In genomic region chr17:31834320-31835065, GRCm38 (mm10) we compare ENCODE assay signal across 8 mouse cellular contexts. TPM values are rescaled to one million over a fixed set of nuclear protein-coding genes. Genes with fewer than 3 reads are reported as not detected.
DNase-seq lines count a peak whose midpoint lies in the region; ATAC-seq and TF ChIP-seq lines count a peak whose summit lies in the region.

No protein-coding gene starts in this region.

- H3K9ac ChIP-seq in heart, embryonic 16.5 days (ENCODE audit: low read length): peak overlapping the region; percentile 8
- no peak overlapping the region for H3K9ac ChIP-seq in liver, embryonic 15.5 days
- H3K9ac ChIP-seq in stomach, postnatal 0 days (ENCODE audit: low read length): no peak overlapping the region
- no peak overlapping the region for H3K9ac ChIP-seq in forebrain, embryonic 11.5 days (ENCODE audit: low read length)

- H3K4me1 ChIP-seq in heart, embryonic 16.5 days (ENCODE audit: control insufficient read depth, insufficient read depth, low read length): peaks cover 46% of the 10 kb centered on the region
- peaks cover 22% of the 10 kb centered on the region for H3K4me1 ChIP-seq in liver, embryonic 15.5 days (replicated peaks)
- H3K4me1 ChIP-seq in stomach, postnatal 0 days (replicated peaks; ENCODE audit: control insufficient read depth, insufficient read depth): peaks cover 11% of the 10 kb centered on the region
- H3K4me1 ChIP-seq in forebrain, embryonic 11.5 days (replicated peaks; ENCODE audit: control insufficient read depth, insufficient read depth, low read length): no peaks in the 10 kb centered on the region

- peaks cover 6% of the 10 kb centered on the region; the same call in 1 of the 2 replicates for H3K9me3 ChIP-seq in heart, embryonic 16.5 days (replicated peaks; ENCODE audit: control insufficient read depth, low read length)
- H3K9me3 ChIP-seq in liver, embryonic 15.5 days (replicated peaks): no peaks in the 10 kb centered on the region
- H3K9me3 ChIP-seq in stomach, postnatal 0 days (ENCODE audit: control insufficient read depth, low read length): no peaks in the 10 kb centered on the region
- H3K9me3 ChIP-seq in forebrain, embryonic 11.5 days (ENCODE audit: control insufficient read depth, low read length): no peaks in the 10 kb centered on the region

- no peaks in the 10 kb centered on the region for H3K36me3 ChIP-seq in heart, embryonic 16.5 days (ENCODE audit: control insufficient read depth, insufficient read depth)
- no peaks in the 10 kb centered on the region for H3K36me3 ChIP-seq in liver, embryonic 15.5 days (replicated peaks)
- H3K36me3 ChIP-seq in stomach, postnatal 0 days (ENCODE audit: control insufficient read depth, insufficient read depth, low read length): no peaks in the 10 kb centered on the region
- no peaks in the 10 kb centered on the region for H3K36me3 ChIP-seq in forebrain, embryonic 11.5 days (ENCODE audit: control insufficient read depth, insufficient read depth, low read length)

- TF ChIP-seq EP300 in stomach, postnatal 0 days (optimal IDR thresholded peaks at IDR 0.05): no peak

- peak; percentile 80 for DNase-seq in 3T3-L1 (ENCODE audit: low read depth, low spot score)
- DNase-seq in adipocyte (ENCODE audit: low spot score): peak; percentile 92
- peak; percentile 75 for DNase-seq in stomach, postnatal 0 days (ENCODE audit: low spot score)
- no peak for DNase-seq in left cerebral cortex, postnatal 36 days (ENCODE audit: low spot score in 2 of 2)
- DNase-seq in embryo, embryonic 11 days: no peak
- no peak for DNase-seq in forebrain, embryonic 11.5 days (ENCODE audit: low spot score)

- TF ChIP-seq CTCF in stomach, postnatal 0 days (IDR thresholded peaks at IDR 0.05; ENCODE audit: low read depth): no peak

- ATAC-seq in heart, embryonic 16.5 days (replicated peaks; ENCODE audit: extremely low read depth, insufficient read depth, low FRiP score): peak; percentile 45; the same call in 1 of the 2 replicates
- ATAC-seq in liver, embryonic 15.5 days (ENCODE audit: insufficient read depth): no peak
- peak; percentile 88 for ATAC-seq in stomach, postnatal 0 days (ENCODE audit: low FRiP score, low TSS enrichment)
- ATAC-seq in forebrain, embryonic 11.5 days (replicated peaks; ENCODE audit: low FRiP score): no peak

- H3K27ac ChIP-seq in heart, embryonic 16.5 days (ENCODE audit: low read length): peak overlapping the region; percentile 78
- H3K27ac ChIP-seq in liver, embryonic 15.5 days (replicated peaks): peak overlapping the region; percentile 69
- H3K27ac ChIP-seq in stomach, postnatal 0 days (replicated peaks): peak overlapping the region; percentile 94
- H3K27ac ChIP-seq in forebrain, embryonic 11.5 days (ENCODE audit: low read depth, low read length): no peak overlapping the region

- H3K4me2 ChIP-seq in heart, embryonic 16.5 days (ENCODE audit: low read depth, low read length): no peak overlapping the region
- no peak overlapping the region for H3K4me2 ChIP-seq in liver, embryonic 15.5 days
- H3K4me2 ChIP-seq in stomach, postnatal 0 days (replicated peaks; ENCODE audit: low read depth): no peak overlapping the region
- H3K4me2 ChIP-seq in forebrain, embryonic 11.5 days (ENCODE audit: low read depth, low read length, severe bottlenecking): no peak overlapping the region

- no peak overlapping the region for H3K4me3 ChIP-seq in heart, embryonic 16.5 days (ENCODE audit: low read length)
- no peak overlapping the region for H3K4me3 ChIP-seq in liver, embryonic 15.5 days (replicated peaks)
- H3K4me3 ChIP-seq in stomach, postnatal 0 days (ENCODE audit: low read depth, low read length): no peak overlapping the region
- H3K4me3 ChIP-seq in forebrain, embryonic 11.5 days (ENCODE audit: low read depth, low read length): no peak overlapping the region

- no peaks in the 10 kb centered on the region for H3K27me3 ChIP-seq in heart, embryonic 16.5 days (ENCODE audit: control insufficient read depth, insufficient read depth, low read length)
- H3K27me3 ChIP-seq in liver, embryonic 15.5 days: no peaks in the 10 kb centered on the region
- no peaks in the 10 kb centered on the region for H3K27me3 ChIP-seq in stomach, postnatal 0 days (ENCODE audit: control insufficient read depth, insufficient read depth, low read length)
- H3K27me3 ChIP-seq in forebrain, embryonic 11.5 days (ENCODE audit: control insufficient read depth, insufficient read depth, low read length): no peaks in the 10 kb centered on the region

- 58% methylated on average over 6 of the region's 6 CpGs for WGBS in heart, embryonic 16.5 days
- WGBS in liver, embryonic 15.5 days (ENCODE audit: insufficient replicate concordance): 40% methylated on average over 6 of the region's 6 CpGs
- WGBS in stomach, postnatal 0 days: 37% methylated on average over 6 of the region's 6 CpGs
- WGBS in forebrain, embryonic 11.5 days: 73% methylated on average over 6 of the region's 6 CpGs

- intact Hi-C loops in left cerebral cortex, postnatal 36 days (cut with DNase I): no loop called here

RNA-seq across cellular contexts. Expression of gene Sik1, which starts 21.1 kb away (rescaled TPM):
- 13.0 and 18.6 TPM in 2 replicates for polyA plus RNA-seq in heart, embryonic 16.5 days (2015; fragmentation: Nextera tagmentation; extraction: Ambion mirVana)
- 5.3 and 6.8 TPM in 2 replicates for polyA plus RNA-seq in liver, embryonic 15.5 days (2015; fragmentation: Nextera tagmentation; extraction: Ambion mirVana)
- polyA plus RNA-seq in stomach, postnatal 0 days (2015; fragmentation: Nextera tagmentation; extraction: Ambion mirVana): 18.2 and 19.8 TPM in 2 replicates
- 10 to 100 TPM; 17.7 to 23.7 TPM for total RNA-seq in left cerebral cortex, postnatal 36 days (2021)
- polyA plus RNA-seq in forebrain, embryonic 11.5 days (2014; fragmentation: Nextera tagmentation; extraction: Ambion mirVana): 15.6 and 16.7 TPM in 2 replicates

Comparison
In these comparisons a context has a peak if more than half of its experiments do, and no peak if none do; other contexts are left out.
1. DNase-seq: peak in 3T3-L1 (single experiment), adipocyte (single experiment) and stomach, postnatal 0 days (single experiment); none in left cerebral cortex, postnatal 36 days (0 of 2), embryo, embryonic 11 days (single experiment) and forebrain, embryonic 11.5 days (single experiment).
2. ATAC-seq: peak in heart, embryonic 16.5 days (single experiment) and stomach, postnatal 0 days (single experiment); none in liver, embryonic 15.5 days (single experiment) and forebrain, embryonic 11.5 days (single experiment).